Mouse (Mus musculus) cerebellum, postnatal 25 days (tissue): ENCODE measurements around the gene Rnase12.
A peak's percentile ranks its signal among the peaks of the same experiment; 100 is the strongest.

Experiments
- DNase-seq, 2 experiments: peaks; one replicate each; pipeline ENCODE4 v3.0.0; 2021; ENCODE audit warnings: mixed read lengths in 2 of 2

Gene Rnase12

GRCm38 (mm10) chr14:51083805-51084204, 26.3 kb upstream of the Rnase12 start:
- DNase-seq = no peak

GRCm38 (mm10) chr14:51082599-51083581, 25.4 kb upstream of the Rnase12 start:
- peak; percentile 60 to 75 for DNase-seq

- no peak for DNase-seq
Measured at GRCm38 (mm10) chr14:51081035-51081434, 23.6 kb upstream of the Rnase12 start.

- no peak for DNase-seq
Measured at GRCm38 (mm10) chr14:51079180-51079579, 21.7 kb upstream of the Rnase12 start.

GRCm38 (mm10) chr14:51074335-51074734, 16.9 kb upstream of the Rnase12 start, which contains the start of gene Olfr750:
TSS of gene Olfr750 (minus strand) at chr14:51074435.
- DNase-seq = no peak

GRCm38 (mm10) chr14:51069617-51070016, 12.2 kb upstream of the Rnase12 start:
- DNase-seq = peak in 1 of 2 experiments; percentile 43

- no peak for DNase-seq
Measured at GRCm38 (mm10) chr14:51068956-51069355, 11.5 kb upstream of the Rnase12 start.

GRCm38 (mm10) chr14:51060761-51061160, 3.3 kb upstream of the Rnase12 start:
- no peak for DNase-seq

- no peak for DNase-seq
Measured at GRCm38 (mm10) chr14:51054243-51055237, 2.9 kb downstream of the Rnase12 start.

GRCm38 (mm10) chr14:51053176-51053575, 4.3 kb downstream of the Rnase12 start:
- DNase-seq = no peak

GRCm38 (mm10) chr14:51051941-51052340, 5.5 kb downstream of the Rnase12 start:
- DNase-seq = no peak

- DNase-seq = no peak
Measured at GRCm38 (mm10) chr14:51050063-51050462, 7.4 kb downstream of the Rnase12 start, which contains the start of gene Rnase11. TSS of gene Rnase11 (minus strand) at chr14:51050163.

- no peak for DNase-seq
Measured at GRCm38 (mm10) chr14:51047846-51048245, 9.6 kb downstream of the Rnase12 start.

GRCm38 (mm10) chr14:51041769-51042168, 15.7 kb downstream of the Rnase12 start, which contains the start of gene Rnase9:
TSS of gene Rnase9 (minus strand) at chr14:51041869.
- DNase-seq = no peak

- DNase-seq = no peak
Measured at GRCm38 (mm10) chr14:51036214-51036613, 21.2 kb downstream of the Rnase12 start.

- no peak for DNase-seq
Measured at GRCm38 (mm10) chr14:51035206-51035605, 22.3 kb downstream of the Rnase12 start.

- DNase-seq = peak in 1 of 2 experiments; percentile 8
Measured at GRCm38 (mm10) chr14:51027387-51028155, 29.9 kb downstream of the Rnase12 start.

GRCm38 (mm10) chr14:51026391-51027133, 30.9 kb downstream of the Rnase12 start:
- peak; percentile 55 to 78 for DNase-seq

GRCm38 (mm10) chr14:51024820-51025219, 32.6 kb downstream of the Rnase12 start:
- DNase-seq = no peak

- no peak for DNase-seq
Measured at GRCm38 (mm10) chr14:51023457-51023856, 34.0 kb downstream of the Rnase12 start.

GRCm38 (mm10) chr14:51017256-51017655, 40.2 kb downstream of the Rnase12 start:
- no peak for DNase-seq
